Mouse (Mus musculus) C2C12 (cell line): Measurements from ENCODE around the gene Susd1. TPM values are rescaled to one million over a fixed set of nuclear protein-coding genes. Genes with fewer than 3 reads are reported as not detected.

Experiments
- H3K27me3 ChIP-seq: one replicate; pipeline ENCODE4 v1.6.1; 2011; ENCODE audit not compliant: control insufficient read depth, insufficient read depth, insufficient read length
- H3K36me3 ChIP-seq: one replicate; pipeline ENCODE4 v1.6.1; 2011; ENCODE audit not compliant: control insufficient read depth, insufficient read depth
- H3K4me3 ChIP-seq: one replicate; pipeline ENCODE4 v1.5.1; 2011; ENCODE audit warnings: mild to moderate bottlenecking, control low read depth; ENCODE audit not compliant: poor library complexity, insufficient read depth, severe bottlenecking
- H3K79me2 ChIP-seq: one replicate; pipeline ENCODE4 v1.6.1; 2011; ENCODE audit not compliant: control insufficient read depth, insufficient read depth
- H3K79me3 ChIP-seq: one replicate; pipeline ENCODE4 v1.6.1; 2011; ENCODE audit warnings: low read depth, control low read depth
- H3ac ChIP-seq: one replicate; pipeline ENCODE3; 2011; ENCODE audit warnings: low read depth; ENCODE audit not compliant: control insufficient read depth, insufficient read length
- CEBPB ChIP-seq: IDR thresholded peaks from one replicate; pipeline ENCODE4 v1.6.1; 2011; ENCODE audit warnings: low read depth, mild to moderate bottlenecking, control low read depth, moderate library complexity
- CTCF ChIP-seq: IDR thresholded peaks from one replicate; pipeline ENCODE4 v1.5.1; 2011; ENCODE audit not compliant: control insufficient read depth, insufficient read depth, insufficient read length
- FOSL1 ChIP-seq: IDR thresholded peaks from one replicate; pipeline ENCODE4 v1.8.0; 2011; ENCODE audit warnings: mild to moderate bottlenecking, low read length; ENCODE audit not compliant: poor library complexity, insufficient read depth, severe bottlenecking
- MAX ChIP-seq: IDR thresholded peaks from one replicate; pipeline ENCODE4 v1.6.1; 2011; ENCODE audit warnings: mild to moderate bottlenecking, control low read depth
- MYOD1 ChIP-seq: IDR thresholded peaks from one replicate; pipeline ENCODE4 v1.6.1; 2011; ENCODE audit warnings: low read depth; ENCODE audit not compliant: control insufficient read depth, insufficient read length
- MYOG ChIP-seq: IDR thresholded peaks from one replicate; pipeline ENCODE4 v1.6.1; 2011; ENCODE audit not compliant: control insufficient read depth, insufficient read length; ENCODE audit errors: extremely low read depth
- USF1 ChIP-seq: IDR thresholded peaks from one replicate; pipeline ENCODE4 v1.6.1; 2011; ENCODE audit warnings: low read depth, mild to moderate bottlenecking, control low read depth, moderate library complexity
- polyA plus RNA-seq: library from polyadenylated mRNA; unstranded; fragments of >200 nt; fragmentation: generic; extraction: Trizol; gene quantifications from one replicate; pipeline ENCODE4 v1.2.1, GENCODE M21; 2012; ENCODE audit warnings: missing spikeins

Susd1 gene
- polyA plus RNA-seq, 1 experiment, result 1.5 TPM

DNA sequence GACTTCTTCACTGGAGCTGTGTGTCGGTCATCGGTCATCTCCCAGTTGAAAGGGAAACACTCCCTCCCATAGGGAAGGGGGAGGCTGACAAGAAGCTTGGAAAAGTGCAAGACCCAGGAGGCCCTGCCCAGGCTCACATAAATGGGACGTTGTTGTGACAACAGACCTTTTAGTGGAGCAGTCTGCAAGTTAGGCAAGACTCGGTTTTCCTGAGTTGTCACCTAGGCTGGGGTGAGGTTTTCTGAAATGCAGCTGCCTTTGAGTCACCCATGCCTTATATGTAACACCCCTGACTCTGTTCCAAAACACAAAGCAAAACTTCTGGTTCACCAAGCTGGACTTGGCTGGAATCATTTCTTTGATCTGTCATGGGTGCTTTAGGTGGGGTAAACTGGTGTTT is 39.1 kb downstream of the Susd1 start:
- no peak overlapping the region for H3K4me3 ChIP-seq
- no peaks in the 10 kb centered on the region for H3K27me3 ChIP-seq
- no peak overlapping the region for H3ac ChIP-seq
- TF ChIP-seq CTCF (no peak), CEBPB (no peak)
- no peaks in the 10 kb centered on the region for H3K79me3 ChIP-seq
- H3K36me3 ChIP-seq, result no peaks in the 10 kb centered on the region
- no peaks in the 10 kb centered on the region for H3K79me2 ChIP-seq

DNA sequence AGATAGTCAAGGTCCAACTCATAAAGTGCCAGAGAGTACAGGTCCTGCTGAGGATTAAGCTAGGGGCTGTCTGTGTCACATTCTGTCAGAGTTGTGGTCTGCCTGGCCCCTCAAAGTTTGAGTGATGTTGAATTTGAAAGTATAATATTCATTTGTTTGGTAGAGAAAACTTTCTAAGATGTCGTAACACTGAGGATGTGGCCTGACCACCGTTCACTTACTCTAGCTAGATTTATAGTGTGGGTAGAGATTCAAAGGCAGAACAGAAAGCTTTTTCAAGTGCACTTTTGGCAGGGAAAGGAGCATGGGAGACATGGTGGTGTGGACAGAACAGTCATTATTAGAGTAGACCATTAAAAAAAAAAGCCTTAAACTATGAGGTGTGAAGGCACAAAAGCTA is 42.9 kb downstream of the Susd1 start:
- no peak overlapping the region for H3K4me3 ChIP-seq
- TF ChIP-seq MYOD1, result no peak
- no peak for TF ChIP-seq CEBPB
- TF ChIP-seq USF1, result no peak
- TF ChIP-seq MYOG, result no peak
- no peak for TF ChIP-seq MAX
- no peak for TF ChIP-seq CTCF
- no peak for TF ChIP-seq FOSL1
- no peaks in the 10 kb centered on the region for H3K36me3 ChIP-seq

DNA sequence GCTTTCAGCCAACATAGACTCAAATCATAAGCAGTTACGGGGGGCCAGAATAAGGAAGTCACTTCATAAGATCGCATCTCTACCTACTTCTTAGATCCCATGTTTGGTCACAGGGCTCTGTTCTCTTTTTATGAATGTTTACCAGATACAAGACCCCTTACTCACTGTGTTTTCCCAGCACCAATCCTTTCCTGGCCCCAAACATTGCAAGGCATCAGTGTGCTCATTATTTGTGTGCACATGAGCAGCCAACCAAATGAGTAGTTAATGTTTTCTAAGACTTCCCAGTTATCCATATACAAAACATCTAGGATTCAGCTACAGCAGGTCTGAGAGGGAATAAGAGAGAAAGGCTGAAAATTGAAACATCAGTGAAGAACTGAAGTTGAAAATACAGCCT is 44.3 kb downstream of the Susd1 start:
- Histone ChIP-seq H3K27me3 (no peaks in the 10 kb centered on the region), H3K4me3 (no peak overlapping the region), H3K79me2 (no peaks in the 10 kb centered on the region), H3K79me3 (no peaks in the 10 kb centered on the region), H3ac (no peak overlapping the region), H3K36me3 (no peaks in the 10 kb centered on the region)
- TF ChIP-seq MYOD1 (no peak), FOSL1 (no peak), CEBPB (no peak), CTCF (no peak), MYOG (no peak), MAX (no peak), USF1 (no peak)

More for the DNA sequence above, 42.9 kb downstream of the Susd1 start:
- Histone ChIP-seq H3K27me3 (no peaks in the 10 kb centered on the region), H3ac (no peak overlapping the region), H3K79me2 (no peaks in the 10 kb centered on the region), H3K79me3 (no peaks in the 10 kb centered on the region)

DNA sequence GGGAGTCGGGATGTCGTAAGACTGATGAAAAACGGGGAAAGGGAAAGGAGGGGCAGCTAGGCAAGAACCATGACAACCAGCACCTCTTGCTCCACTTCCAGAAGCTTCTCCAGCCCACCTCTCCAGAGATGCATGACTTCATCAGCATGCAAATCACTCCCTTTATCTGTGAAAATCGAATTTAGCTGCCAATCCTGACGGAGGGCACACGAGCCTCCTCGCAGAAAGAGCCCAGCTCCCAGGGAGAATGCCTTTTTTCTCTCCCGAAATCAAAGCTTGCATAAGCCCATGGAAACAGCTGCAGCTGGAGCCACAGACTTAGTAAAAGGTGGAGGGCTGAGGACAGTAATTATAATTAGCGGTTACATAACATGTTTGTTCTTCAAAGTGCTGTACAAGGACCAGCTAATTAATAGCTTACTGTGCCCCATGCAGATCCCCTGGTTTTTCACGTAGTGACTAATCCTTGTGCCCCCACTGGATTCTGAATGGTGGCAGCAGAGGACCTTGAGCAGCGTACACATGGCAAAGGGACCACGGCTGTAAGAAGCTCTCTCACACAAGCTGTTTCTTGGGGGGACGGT is 49.9 kb downstream of the Susd1 start:
- Histone ChIP-seq H3K79me2 (no peaks in the 10 kb centered on the region), H3K27me3 (no peaks in the 10 kb centered on the region), H3K79me3 (no peaks in the 10 kb centered on the region), H3ac (no peak overlapping the region), H3K4me3 (no peak overlapping the region), H3K36me3 (no peaks in the 10 kb centered on the region)
- TF ChIP-seq MAX, result no peak
- no peak for TF ChIP-seq MYOG
- no peak for TF ChIP-seq MYOD1
- TF ChIP-seq CTCF, result no peak
- no peak for TF ChIP-seq USF1
- TF ChIP-seq CEBPB, result no peak
- TF ChIP-seq FOSL1, result no peak

DNA sequence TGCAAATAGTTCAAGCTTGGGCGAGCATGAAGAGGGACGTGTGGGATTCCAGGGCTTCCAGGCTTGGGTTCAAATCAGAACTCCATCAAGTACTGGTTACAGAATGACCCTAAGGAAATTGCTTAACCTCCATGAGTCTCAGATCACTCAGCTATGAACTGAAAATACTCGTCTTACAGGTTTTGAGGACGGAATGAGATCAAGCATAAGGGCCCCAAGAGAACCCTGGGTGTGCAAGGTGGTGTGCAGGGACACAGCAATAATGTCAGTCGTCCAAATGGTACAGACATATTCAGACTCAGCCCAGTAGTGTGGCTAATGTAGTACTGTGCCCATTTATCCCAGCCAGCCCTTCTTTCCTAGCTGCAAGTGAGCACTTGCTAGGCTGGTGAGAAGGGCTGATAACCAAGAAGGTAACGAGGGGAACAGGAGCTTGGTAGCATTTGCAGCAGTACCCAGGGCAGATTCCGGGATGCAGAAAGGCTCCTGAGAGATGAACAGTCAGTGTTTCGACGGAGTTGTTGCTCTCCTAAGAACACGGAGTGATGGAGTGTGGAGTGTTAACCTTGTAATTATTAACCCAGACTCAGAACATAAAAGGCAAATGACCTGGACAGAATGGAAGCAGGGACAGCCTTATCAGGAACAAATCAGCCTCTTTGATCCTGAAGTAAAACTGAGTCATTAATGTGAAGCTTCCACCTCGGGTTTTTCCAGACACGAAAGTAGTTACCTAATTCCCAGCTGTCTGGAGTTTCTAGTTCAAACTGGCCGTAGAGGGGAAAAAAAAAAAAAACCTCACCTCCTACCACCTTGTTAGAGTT is 50.8 kb downstream of the Susd1 start:
- no peaks in the 10 kb centered on the region for H3K79me2 ChIP-seq
- H3K79me3 ChIP-seq, result no peaks in the 10 kb centered on the region
- no peaks in the 10 kb centered on the region for H3K27me3 ChIP-seq
- TF ChIP-seq CTCF (no peak), MYOG (no peak), USF1 (no peak), FOSL1 (no peak), MAX (no peak), CEBPB (no peak), MYOD1 (no peak)
- no peak overlapping the region for H3ac ChIP-seq
- H3K4me3 ChIP-seq, result no peak overlapping the region
- no peaks in the 10 kb centered on the region for H3K36me3 ChIP-seq
